Mouse (Mus musculus): Measurements from ENCODE around the gene Cpox. TPM values are rescaled to one million over a fixed set of nuclear protein-coding genes. Genes with fewer than 3 reads are reported as not detected.
"Not testable (repeated sequence)": the region's sequence is repeated elsewhere in the genome, so short reads cannot be mapped to it uniquely, and the experiment has no call there.

Gene Cpox
- total RNA-seq (2015) (36.6 and 50.8 TPM in 2 replicates), total RNA-seq (2017) (17.7 and 25.5 TPM in 2 replicates)

DNA sequence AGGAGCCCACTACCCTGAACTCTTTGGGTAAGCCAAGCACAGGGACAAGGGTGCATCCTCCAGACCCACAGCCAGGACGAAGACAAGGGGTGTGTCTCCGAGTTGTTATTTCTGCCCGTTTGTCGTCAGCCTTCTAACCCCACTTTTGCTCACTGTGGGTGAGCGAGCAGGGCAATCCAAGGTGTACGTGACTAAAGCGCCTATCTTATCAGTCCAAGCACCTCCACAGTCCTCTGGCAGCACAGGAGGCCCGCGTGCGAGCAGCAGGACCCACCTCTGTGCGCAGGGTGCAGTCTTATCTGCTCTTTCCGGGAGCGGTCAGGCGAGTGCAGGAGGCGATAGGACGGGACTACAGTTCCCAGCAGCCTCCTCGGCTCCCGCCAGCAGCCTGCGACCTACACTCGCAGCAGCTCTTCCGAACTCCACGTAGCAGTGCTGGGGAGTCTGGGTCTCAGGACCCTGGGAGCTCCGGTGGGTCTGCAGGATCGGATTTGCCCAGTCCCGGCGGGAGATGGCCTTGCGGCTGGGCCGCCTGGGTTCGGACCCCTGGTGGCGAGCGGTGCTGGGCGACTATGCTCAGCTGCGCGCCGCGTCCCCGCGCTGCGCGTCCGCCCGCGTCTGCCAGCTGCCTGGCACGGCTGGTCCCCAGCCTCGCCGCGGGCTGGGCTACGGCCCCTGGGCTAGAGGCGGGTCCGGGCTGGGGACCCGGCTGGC, at the start of gene Cpox:
Cpox (plus strand) TSS at position 376 of the 714 bp plus-strand sequence.
- peak; percentile 95 for ATAC-seq (ENCODE audit: poor library complexity, severe bottlenecking)

DNA sequence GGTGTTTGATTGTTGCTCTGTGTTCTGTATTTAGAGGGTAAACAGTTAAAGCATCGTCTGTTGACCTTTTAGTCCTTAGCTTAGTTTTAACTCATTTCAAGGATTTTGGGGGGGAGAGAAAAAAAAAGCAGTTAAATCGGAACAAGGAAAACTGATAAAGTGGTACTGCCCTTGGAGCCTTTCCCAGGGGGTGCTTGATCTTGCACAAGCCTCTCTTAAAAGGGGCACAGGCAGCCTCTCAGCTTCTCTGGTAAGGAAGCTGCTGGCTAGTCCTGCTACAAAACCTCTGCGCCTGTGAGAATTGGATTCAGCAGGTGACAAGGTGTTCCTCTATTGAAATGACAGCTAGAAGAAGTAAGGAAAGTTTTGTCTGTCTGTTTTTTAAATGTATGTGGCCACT, 47.7 kb upstream of the Cpox start:
- no peak for ATAC-seq (ENCODE audit: poor library complexity, severe bottlenecking)

DNA sequence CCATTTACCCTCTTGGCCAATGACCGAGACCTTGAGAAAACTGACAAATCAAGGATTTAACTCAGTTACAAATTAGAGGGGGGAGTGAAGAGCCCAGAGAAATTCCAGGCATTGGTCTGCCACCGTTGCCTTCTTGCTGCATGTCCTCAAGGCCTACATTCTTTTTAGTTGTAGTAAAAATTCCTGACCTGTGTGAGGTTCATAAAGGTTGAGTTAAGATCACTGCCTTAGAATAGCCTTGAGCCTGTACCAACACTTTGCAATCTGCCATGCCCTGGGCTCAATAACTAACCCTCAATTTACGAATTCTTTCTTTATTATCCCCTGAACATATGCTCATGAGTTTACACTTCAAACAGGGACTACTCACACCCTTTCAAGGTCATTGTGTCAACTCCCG, 47.0 kb upstream of the Cpox start:
- no peak for ATAC-seq (ENCODE audit: poor library complexity, severe bottlenecking)

DNA sequence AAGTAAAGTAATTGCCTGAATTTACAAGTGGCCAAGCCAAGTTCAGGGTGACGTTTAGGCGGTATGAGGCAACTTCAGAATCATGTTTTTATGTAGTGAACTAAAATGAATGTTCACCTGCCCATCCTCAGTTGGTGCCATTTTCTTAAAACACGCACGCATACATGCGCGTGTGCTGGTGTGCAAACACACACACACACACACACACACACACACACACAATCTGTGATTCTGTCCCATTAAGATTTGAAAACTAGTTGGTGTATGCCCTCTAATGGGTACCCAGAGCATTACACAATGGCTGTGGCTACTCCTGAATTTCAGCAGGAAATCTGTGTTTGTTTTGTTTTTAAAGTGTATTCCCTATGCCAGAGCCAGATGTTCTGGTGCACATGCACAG, 46.1 kb upstream of the Cpox start:
- 0 out of 2 replicates have a peak, but pooled peaks have one; percentile 38 for ATAC-seq (ENCODE audit: poor library complexity, severe bottlenecking)

DNA sequence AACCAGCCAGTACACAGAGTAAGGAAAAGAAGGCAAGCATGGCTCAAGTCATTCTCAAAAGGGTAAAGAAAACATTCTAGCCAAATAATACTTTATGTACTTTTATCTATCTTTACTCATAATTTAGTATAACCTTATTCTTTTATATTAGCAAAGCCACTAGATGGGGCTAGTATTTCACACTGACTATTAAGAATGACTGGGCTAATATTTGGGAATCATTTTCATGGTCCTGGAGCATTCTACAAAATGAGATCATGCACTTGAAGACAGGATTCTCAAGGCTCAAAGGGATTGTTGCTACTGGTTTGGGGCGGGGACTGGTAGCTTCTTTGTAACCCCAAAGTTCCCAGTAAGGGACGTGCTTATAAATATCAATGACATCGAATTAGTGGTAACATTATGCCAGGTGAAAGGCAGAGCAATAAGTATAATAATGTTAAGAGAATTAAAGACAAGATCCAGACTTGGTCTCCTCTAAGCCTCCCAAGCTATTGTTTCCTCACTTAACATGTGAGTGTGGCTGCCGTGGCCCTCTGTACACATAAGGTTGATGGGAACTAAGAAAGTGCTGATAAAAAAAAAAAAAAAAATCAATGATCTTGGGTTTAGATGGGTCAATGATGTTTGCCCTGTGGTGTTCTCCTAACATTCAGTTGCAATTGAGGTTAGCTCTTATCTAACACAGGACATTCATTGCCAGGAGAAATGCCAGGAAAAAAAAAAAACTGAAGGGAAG, 42.3 kb upstream of the Cpox start:
- ATAC-seq (ENCODE audit: poor library complexity, severe bottlenecking) = no peak

DNA sequence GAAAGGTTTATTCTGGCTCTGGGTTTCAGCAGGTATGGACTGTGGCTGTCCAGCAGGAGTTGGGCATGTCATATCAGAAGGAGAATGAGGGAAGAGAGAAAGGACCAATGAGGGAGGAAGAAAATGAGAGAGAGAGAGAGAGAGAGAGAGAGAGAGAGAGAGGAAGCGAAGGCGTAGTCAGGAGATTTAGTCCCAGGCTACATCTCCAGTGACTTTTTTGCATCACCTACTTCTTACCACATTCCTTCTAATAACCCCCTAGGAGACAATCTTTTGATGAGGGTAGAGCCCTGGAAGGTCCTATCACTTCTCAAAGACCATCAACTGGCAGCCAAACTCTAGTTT, 41.8 kb upstream of the Cpox start:
- ATAC-seq (ENCODE audit: poor library complexity, severe bottlenecking) = no peak

DNA sequence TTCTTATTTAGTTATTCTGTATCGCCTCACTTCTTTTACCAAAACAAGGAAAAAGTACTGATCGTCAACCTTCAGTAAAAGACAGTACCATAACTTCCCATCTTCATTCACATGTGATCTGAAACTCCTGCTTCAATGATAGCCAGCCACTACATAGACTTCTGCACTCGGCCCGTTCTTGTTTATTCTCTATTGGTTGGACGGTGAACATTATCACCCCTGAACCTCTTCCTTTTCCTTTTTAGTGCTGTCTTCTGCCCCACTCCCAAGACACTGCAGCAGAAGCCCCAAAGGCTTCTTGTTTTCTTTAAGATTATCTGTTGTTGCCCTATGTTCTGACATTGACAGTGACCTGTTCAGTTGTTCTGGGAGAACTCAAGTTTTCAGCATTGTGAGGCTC, 41.1 kb upstream of the Cpox start:
- no peak for ATAC-seq (ENCODE audit: poor library complexity, severe bottlenecking)

DNA sequence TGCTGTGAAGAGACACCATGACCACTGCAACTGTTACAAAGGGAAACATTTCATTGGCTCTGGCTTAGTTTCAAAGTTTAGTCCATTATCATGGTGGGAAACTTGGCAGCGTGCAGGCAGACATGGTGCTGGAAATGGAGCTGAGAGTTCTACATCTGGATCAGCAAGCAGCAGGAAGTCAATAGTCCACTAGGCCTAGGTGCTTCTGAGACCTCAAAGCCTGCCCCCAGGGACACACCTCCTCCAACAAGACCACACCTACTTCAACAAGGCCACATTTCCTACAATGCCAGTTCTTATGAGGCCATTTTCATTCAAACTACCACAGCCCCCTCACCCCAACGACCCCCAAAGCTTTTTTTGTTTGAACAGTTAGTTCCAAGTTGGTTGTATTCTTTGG, 40.4 kb upstream of the Cpox start:
- ATAC-seq (ENCODE audit: poor library complexity, severe bottlenecking) = no peak

DNA sequence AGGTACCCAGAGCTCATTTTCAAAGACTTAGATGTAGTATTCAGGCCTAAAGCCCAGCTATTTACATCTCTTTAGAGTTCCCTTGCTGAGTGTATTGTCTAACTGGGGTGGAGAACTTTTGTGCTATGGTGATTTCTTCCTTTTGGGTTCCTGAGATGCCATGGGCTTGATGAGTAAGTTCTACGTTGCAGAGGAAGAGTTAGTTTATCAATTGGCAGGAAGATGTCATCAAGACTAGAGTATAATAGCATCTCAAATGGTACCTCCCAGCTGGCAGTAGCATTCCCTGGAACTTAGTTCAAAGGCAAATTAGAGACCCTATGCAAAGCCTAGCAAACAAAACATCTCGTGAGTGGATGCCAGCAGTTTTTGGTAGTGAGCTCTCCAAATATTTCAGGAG, 34.2 kb upstream of the Cpox start:
- no peak for ATAC-seq (ENCODE audit: poor library complexity, severe bottlenecking)

DNA sequence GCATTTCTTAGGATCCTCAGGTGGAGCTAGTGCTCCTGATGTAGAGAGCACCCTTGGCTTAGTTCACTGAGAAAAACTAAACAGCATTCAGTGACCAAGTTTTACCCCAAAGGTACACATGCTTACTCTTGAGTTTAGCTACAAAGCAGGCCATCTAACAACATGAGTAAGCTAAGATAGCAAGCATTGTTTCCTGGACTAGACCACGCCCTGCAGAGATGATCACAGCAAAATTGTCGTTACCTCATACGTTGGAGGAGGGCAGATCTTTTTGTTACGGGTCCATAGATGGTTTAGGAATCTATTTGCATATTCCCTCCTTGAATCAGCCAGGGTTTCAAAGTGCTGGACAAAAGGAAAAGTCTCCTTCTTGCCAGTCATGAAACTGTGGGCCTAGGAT, 32.6 kb upstream of the Cpox start:
- ATAC-seq (ENCODE audit: poor library complexity, severe bottlenecking) = no peak

DNA sequence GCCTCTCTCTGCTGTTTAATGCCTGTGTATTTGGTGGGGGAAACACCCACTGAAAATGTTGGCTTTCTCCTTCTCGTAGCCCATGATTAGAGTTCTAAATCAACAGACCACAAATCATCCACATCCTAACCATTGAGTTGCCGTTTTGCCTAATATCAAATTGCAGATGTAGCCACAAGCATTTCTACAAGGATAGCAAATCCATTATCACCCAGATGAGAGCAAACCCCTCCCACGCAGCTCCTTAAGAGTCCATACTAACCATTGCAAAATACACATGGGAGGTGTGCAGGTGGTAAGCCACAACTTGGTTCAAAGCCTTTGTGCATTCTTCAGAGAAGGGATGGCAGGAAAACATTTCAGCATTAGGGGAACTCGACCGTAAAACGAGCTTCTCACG, 32.1 kb upstream of the Cpox start:
- ATAC-seq (ENCODE audit: poor library complexity, severe bottlenecking) = no peak

DNA sequence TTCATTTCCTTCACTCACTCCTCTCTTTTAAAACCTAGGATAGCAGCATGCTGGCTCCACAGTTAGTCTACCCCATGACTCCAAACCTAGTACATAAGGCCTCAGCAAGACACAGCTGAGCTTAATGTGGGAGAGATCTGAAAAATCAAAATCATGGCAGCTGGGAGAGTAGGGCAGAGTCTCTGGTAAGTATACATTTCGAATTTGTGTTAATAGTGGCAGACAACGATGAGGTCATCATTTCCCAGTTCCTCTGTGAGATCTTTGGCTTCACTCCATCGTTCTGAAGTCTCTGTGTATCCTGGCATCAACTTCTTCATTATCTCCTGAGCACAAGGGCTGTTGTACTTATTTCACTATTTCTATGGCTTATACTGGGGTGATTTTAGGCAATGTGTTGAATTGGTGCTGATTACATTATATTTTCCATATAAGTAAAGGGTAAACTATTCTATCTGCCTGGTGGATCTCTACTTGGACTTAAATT, 31.4 kb upstream of the Cpox start, which contains the start of gene E330017A01Rik:
E330017A01Rik (minus strand) TSS at position 51 of the 487 bp plus-strand sequence.
- ATAC-seq (ENCODE audit: poor library complexity, severe bottlenecking) = no peak

DNA sequence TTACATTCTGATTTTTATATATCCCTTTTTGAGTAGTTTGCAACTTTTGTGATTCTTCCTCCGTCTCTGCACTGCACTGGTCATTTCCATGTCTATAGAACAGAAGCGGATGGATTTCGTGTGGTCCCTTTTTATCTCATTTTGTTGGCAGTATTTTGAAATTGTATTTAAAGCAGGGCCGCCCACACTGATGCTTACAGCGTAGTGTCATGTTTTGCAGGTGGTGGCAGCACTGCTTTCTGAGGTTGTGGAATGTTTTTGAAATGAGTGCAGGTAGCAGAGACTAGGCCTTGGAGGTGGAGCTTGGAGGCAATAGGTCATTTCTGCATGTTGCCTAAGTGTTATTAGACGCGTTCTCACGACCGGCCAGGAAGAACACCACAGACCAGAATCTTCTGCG, 20.1 kb upstream of the Cpox start:
- ATAC-seq (ENCODE audit: poor library complexity, severe bottlenecking) = no peak

DNA sequence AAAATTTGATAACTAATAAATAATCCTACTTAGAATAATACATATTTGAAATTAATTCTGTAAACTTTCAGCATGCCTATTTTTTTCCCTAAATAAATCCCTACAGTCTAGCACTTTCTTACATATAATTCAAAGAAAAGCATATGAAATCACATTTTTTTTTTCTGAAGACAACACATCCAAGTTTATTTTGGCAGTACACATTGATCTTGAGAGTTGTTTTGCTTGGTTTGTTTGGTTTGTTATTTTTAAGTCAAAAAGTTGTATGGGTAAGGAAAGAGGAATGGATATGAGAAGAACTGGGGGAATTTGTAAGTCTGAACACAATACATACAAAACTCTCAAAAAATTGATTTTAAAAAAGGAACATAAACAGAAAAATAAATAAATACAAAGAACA, 14.3 kb upstream of the Cpox start:
- ATAC-seq (ENCODE audit: poor library complexity, severe bottlenecking) = no peak

DNA sequence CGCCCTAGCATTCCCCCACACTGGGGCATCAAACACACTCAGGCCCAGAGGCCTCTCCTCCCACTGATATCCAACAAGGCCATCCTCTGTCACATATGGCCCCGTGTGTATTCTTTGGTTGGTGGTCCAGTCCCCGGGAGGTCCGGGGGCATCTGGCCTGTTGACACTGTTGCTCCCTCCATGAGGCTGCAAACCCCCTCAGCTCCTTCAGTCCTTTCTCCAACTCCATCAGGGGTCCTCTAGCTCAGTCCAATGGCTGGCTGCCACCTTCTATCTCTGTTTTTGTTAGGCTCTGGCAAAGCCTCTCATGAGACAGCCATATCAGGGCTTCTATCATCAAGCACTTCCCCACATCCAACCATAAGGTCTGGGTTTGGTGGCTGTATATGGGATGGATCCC, 13.6 kb upstream of the Cpox start:
- ATAC-seq (ENCODE audit: poor library complexity, severe bottlenecking) = no peak

DNA sequence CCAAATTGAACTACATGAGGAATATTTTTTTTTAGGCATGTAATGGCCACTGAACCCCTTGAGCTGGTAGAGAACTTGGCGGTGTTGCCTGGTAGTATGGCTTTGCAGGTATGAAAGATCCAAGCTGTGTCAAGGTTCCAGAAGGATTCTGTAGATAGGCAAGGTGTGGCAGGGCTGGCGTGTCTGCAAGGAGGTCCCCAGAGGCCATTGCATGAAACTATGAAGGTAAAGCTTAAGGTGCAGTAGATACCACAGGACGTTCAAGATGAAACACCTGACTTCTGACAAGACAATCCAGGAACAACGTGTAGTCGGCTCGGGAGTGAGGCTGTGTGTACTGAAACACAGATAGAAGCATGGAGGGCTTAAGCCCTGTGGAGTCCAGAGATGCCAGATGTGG, 11.4 kb upstream of the Cpox start:
- no peak for ATAC-seq (ENCODE audit: poor library complexity, severe bottlenecking)

DNA sequence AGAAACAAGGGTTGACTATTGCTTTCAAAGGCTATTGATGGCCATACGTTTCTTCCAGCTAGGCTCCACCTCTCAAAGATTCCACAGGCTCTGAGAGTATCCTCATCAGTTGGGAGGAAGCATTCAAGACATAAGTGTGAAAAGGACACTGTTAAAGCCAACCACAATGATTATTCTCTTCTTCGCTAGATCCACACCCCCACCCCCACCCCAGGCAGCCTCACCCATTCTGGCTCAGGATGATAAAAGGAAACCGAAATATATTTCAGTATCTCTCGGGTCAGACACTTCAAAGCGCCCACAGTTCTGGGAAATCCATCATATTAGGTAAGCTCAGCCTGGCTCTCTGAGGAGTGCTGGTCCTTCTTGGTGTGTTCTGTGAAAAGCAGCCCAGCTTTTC, 8.3 kb upstream of the Cpox start:
- peak; percentile 20; the same call in 1 of the 2 replicates for ATAC-seq (ENCODE audit: poor library complexity, severe bottlenecking)

DNA sequence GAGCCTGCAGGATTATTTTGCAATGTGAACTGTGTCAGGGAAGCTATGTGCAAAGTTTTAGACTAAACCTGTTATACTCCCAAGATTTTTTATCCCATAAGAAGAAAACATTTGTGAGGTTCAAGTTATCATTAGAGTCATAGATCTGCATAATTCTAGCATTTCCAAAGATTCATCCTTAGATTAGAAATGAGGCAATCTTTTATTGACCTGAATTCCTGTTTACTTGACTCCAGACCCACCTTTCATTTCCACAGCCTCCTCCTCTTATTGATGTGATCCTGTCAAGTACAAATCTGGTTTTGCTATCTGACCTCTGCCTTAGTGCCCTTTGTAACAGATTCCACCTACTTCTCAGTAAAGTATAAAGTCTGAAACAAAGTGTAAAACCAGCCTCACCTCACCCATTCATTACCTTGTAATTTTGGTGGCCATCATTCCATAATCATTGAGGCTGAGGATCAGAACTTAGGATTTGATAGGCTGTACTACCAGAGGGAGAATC, 7.8 kb upstream of the Cpox start:
- no peak for ATAC-seq (ENCODE audit: poor library complexity, severe bottlenecking)

DNA sequence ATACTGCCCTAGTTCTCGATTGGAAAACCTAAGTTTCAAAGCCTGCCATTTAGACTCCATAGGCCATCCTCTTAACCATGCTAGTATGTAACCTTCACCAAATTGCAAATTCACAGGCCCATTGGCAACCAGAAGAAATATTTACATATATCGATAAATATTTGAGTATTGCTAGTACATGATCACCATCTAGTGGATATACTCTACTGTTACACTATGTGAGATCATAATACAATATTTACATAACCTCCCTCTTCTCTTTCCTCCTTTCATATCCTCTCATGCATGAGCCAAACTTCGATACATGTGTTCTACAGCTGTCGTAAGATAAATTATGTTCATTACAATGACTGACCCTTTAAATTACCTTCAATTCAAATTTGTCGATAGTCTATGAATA, 7.1 kb upstream of the Cpox start:
- ATAC-seq (ENCODE audit: poor library complexity, severe bottlenecking) = peak; percentile 53

DNA sequence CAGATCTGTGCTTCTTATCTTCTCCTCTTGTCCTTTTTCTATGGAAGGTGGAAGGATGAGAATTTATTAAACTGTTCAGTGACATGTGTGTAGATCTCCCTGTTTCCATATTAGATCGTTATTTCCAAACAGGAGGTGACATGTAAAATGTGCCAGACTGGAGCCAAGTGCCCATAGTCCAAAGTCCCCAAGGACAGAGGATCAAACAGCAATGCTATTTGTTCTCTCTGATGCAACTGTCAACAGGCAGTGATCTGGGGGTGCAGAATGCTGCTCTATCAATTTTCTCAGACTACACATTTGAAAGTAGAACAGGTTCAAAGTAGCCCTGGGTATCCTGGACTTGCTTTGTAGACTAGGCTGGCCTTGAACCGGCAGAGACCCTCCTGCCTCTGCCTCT, 6.3 kb upstream of the Cpox start:
- no peak for ATAC-seq (ENCODE audit: poor library complexity, severe bottlenecking)

DNA sequence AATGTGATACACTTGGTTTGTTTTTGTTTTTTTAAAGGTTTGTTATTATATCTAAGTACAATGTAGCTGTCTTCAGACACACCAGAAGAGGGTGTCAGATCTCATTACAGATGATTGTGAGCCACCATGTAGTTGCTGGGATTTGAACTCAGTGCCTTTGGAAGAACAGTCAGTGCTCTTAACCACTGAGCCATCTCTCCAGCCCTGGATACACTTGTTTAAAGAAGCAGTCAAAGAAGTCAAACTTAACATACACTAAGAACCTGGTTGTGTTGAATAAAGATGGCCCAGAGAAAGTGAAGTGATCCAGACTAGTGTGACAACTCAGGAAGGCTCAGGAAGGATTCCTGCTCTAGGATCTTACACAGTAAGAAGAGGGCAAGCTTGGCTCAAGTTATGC, 5.0 kb upstream of the Cpox start:
- not testable (repeated sequence) for ATAC-seq (ENCODE audit: poor library complexity, severe bottlenecking)

DNA sequence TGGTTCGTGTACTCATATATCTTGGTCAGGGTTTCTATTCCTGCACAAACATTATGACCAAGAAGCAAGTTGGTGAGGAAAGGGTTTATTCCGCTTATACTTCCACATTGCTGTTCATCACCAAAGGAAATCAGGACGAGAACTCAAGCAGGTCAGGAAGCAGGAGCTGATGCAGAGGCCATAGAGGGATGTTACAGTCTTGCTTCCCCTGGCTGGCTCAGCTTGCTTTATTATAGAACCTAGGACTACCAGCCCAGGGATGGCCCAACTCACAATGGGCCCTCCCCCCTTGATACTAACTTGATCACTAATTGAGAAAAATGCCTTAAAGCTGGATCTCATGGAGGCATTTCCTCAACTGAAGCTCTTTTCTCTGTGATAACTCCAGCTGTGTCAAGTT, 3.4 kb upstream of the Cpox start:
- not testable (repeated sequence) for ATAC-seq (ENCODE audit: poor library complexity, severe bottlenecking)
